Mouse (Mus musculus): ENCODE results near the gene Gm6525.
A peak's percentile ranks its signal among the peaks of the same experiment; 100 is the strongest.

- TF ChIP-seq POLR2A (IDR thresholded peaks at IDR 0.05; ENCODE audit: insufficient read length, low read depth) (peak; percentile 52), USF1 (IDR thresholded peaks at IDR 0.05; ENCODE audit: low read depth) (no peak), CEBPB (IDR thresholded peaks at IDR 0.05; ENCODE audit: insufficient read depth, poor library complexity, severe bottlenecking) (no peak)
These were observed 18.3 kb upstream of the Gm6525 start, which contains the start of gene Mnd1 for GRCm38 (mm10) chr3:84155558-84156006.

All from myocyte (in vitro differentiated cells).